Mouse (Mus musculus): ENCODE data around the gene Cox4i2. TPM values are rescaled to one million over a fixed set of nuclear protein-coding genes. Genes with fewer than 3 reads are reported as not detected.

The Cox4i2 gene
- total RNA-seq, 2 experiments from 2014 or later = 1.8 to 2.6 TPM

DNA sequence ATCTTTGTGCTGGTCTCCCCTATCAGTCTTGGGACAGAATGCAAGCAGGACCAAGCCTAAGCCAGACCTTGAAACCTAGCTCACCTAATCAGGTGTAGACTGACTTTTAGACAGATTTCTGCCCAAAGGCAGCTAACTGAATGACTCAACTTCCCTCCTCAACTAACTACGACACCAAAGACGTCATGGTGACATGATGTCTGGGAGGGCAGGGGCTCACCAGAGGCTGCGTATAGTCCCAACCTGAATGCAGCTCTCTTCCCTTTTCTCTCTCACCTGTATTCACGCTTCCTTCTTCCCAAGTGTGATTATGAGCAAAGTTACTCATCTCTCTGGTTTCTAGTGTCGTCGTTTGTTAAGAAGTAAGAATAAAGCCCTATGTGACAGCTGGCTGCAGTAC is 33.6 kb downstream of the Cox4i2 start:
- no peak for DNase-seq (ENCODE audit: low spot score in 2 of 2)
- intact Hi-C loops (cut with DNase I) = no loop called here

DNA sequence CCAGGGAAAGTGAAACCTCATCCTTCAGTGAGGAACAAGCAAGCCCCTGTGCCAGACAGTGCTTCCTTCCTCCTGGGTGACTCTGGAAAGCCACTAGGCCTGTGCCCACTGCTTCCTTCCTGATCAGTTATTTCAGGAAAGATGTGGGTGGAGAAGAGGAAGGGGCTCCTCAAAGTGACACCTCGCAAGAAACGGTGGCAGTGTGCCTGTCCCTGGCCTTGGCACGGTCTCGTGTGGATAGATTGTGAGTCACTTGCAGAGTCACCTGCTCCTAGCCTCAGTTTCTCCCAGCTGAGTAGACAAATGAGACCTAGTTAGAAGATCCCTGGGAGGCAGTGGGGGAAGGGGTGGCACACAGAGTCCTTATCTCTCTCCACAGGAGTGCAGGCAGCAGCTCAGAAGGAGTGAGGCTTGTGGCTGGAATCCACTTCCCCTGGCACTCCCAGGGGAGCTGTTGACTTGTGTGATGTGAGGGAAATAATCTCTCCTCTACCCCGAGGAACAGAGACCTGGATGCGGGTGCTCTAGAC is 35.0 kb downstream of the Cox4i2 start:
- DNase-seq (ENCODE audit: low spot score in 2 of 2) = peak; percentile 55 to 82
- intact Hi-C loops (cut with DNase I) = no loop called here

- intact Hi-C loops (cut with DNase I) = no loop called here
- no peak for DNase-seq (ENCODE audit: low spot score in 2 of 2)
These were observed 35.6 kb downstream of the Cox4i2 start for GRCm38 (mm10) chr2:152789591-152789999.

DNA sequence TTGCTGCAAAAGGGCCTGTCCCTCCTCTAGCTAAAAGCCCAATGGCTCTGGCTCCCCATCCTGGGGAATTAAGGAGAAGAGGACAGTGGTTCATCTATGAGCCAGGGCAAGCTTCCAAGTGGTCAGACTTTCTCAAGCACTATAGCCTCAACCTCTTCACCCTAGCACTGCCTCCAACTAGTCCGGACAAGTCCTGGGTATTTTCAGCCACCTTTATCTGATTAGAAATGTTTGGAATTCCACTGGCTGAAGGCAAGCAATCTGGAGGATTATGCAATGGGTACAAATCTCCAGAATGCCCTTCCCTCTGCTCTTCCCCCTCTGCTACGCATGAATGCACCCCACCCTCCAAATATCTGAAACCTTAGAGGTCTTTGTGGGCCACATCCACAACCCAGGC is 38.5 kb downstream of the Cox4i2 start:
- no peak for DNase-seq (ENCODE audit: low spot score in 2 of 2)
- intact Hi-C loops (cut with DNase I) = no loop called here

GRCm38 (mm10) chr2:152793381-152793780 is 39.4 kb downstream of the Cox4i2 start:
- intact Hi-C loops (cut with DNase I) = no loop called here
- DNase-seq (ENCODE audit: low spot score in 2 of 2) = peak in 1 of 2 experiments; percentile 71

DNA sequence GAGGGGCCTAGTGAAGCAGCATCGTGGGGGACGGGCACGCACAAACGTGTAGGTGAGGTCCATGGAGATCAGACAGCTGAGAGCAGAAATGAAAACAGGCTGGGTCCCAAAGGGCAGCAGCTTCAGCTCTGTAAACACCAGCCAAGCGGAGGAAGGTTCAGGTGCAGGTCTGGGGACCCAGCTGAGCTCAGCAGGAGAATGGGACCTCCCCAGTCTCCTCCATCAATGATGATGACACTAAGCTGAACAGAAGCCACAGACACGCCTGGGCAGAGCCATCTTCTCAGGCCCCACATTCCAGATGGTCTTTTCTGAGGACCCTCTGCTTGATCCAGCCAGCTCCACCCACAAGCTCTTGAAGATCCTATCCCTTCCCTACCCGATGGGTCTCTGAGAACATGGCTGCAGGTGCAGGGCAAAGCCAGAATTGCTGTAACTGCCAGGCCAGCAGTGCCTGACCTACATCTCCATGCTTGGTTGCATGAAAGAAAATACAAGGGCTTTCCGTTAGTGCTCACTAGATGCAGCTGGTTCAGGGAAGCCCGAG is 40.4 kb downstream of the Cox4i2 start:
- intact Hi-C loops (cut with DNase I) = no loop called here
- no peak for DNase-seq (ENCODE audit: low spot score in 2 of 2)

- intact Hi-C loops (cut with DNase I) = no loop called here
- no peak for DNase-seq (ENCODE audit: low spot score in 2 of 2)
These were observed 43.6 kb downstream of the Cox4i2 start for GRCm38 (mm10) chr2:152797589-152797988.

- intact Hi-C loops (cut with DNase I) = no loop called here
- no peak for DNase-seq (ENCODE audit: low spot score in 2 of 2)
These were observed 46.2 kb downstream of the Cox4i2 start for GRCm38 (mm10) chr2:152799954-152800761.

DNA sequence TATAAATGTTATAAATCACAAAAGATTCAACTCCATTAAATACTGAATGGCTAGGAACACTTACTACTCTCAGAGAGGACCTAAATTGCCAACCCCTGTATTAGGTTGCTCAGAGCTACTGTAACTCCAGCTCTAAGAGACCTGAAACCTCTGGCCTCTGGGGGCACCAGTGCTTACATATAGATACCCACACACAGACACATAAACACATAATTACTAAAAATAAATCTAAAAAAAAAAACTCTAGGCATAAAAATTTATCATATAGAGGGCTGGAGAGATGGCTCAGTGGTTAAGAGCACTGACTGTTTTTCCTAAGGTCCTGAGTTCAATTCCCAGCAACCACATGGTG is 46.8 kb downstream of the Cox4i2 start:
- intact Hi-C loops (cut with DNase I) = no loop called here
- no peak for DNase-seq (ENCODE audit: low spot score in 2 of 2)

DNA sequence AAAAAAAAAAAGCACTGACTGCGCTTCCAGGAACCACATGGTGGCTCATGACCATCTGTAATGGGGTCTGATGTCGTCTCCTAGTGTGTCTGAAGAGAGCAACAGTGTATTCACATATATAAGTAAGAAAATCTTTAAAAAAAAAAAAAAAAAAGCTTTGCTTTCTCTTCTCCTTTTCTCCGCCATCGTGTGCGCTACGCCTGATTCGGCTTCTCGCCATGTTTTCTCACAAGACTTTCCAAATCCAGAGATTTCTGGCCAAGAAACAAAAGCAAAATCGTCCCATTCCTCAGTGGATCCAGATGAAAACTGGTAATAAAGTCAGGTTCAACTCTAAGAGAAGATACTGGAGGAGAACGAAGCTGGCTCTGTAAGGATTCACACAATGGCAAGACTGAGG is 48.3 kb downstream of the Cox4i2 start:
- DNase-seq (ENCODE audit: low spot score in 2 of 2) = no peak
- intact Hi-C loops (cut with DNase I) = no loop called here

DNA sequence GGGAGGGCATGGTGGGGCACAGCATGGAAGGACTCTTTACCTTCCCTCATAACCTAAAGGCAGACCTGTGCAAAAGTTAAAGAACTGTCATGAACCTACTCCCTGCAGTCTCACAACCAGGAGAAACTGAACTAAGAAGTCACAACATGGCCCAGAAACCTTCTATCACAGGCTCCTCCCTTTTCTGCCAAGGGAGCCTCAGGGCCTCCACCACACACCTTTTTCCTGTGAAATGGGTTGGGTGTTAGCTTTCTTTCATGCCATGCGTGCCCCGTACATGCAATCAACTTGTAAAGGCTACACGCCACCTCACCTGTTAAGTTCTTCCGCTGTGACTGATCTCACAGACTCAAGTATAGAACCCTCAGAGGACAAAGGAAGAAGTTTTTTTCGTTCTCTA is 49.1 kb downstream of the Cox4i2 start:
- intact Hi-C loops (cut with DNase I) = no loop called here
- no peak for DNase-seq (ENCODE audit: low spot score in 2 of 2)

- intact Hi-C loops (cut with DNase I) = no loop called here
- DNase-seq (ENCODE audit: low spot score in 2 of 2) = peak in 1 of 2 experiments; percentile 41
These were observed 50.6 kb downstream of the Cox4i2 start for GRCm38 (mm10) chr2:152804408-152805110.

- intact Hi-C loops (cut with DNase I) = no loop called here
- DNase-seq (ENCODE audit: low spot score in 2 of 2) = no peak
These were observed 51.1 kb downstream of the Cox4i2 start for GRCm38 (mm10) chr2:152805111-152805490.

DNA sequence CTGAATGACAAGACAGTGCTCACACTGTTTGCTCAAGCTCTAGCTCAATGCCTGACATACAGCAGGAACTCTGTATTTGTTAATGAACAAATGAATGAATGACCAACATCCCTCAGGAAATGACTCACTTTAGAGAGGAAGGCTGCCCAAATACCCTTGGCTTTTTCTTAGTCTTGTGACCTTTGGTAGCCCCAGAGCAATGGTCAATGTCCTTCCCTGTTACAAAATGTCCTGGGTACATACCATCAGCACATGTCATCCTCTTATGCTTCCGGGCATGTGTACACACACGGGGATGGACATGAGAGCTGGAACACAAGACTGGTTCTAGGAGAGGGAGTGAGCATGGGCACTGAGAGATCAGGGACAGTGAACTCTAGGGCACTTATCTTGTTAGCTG is 52.1 kb downstream of the Cox4i2 start:
- intact Hi-C loops (cut with DNase I) = no loop called here
- no peak for DNase-seq (ENCODE audit: low spot score in 2 of 2)

DNA sequence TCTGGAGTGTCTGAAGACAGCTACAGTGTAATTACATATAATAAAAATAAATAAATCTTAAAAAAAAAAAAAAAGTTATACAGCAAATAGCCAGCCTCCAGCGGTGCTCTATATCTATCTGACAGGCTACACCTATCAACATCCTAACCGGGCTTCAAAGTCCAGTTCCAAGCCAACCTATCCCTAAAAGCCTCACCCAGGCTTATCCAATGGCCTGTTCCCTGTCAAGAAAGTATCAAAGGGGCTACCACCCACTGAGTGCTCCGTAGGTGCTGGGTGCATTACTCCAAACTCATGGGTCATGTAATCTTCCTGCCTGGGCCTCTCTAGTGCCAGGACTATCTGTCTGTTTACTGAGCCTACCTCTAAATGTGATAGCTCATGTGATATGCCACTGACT is 54.2 kb downstream of the Cox4i2 start:
- no peak for DNase-seq (ENCODE audit: low spot score in 2 of 2)
- intact Hi-C loops (cut with DNase I) = no loop called here

DNA sequence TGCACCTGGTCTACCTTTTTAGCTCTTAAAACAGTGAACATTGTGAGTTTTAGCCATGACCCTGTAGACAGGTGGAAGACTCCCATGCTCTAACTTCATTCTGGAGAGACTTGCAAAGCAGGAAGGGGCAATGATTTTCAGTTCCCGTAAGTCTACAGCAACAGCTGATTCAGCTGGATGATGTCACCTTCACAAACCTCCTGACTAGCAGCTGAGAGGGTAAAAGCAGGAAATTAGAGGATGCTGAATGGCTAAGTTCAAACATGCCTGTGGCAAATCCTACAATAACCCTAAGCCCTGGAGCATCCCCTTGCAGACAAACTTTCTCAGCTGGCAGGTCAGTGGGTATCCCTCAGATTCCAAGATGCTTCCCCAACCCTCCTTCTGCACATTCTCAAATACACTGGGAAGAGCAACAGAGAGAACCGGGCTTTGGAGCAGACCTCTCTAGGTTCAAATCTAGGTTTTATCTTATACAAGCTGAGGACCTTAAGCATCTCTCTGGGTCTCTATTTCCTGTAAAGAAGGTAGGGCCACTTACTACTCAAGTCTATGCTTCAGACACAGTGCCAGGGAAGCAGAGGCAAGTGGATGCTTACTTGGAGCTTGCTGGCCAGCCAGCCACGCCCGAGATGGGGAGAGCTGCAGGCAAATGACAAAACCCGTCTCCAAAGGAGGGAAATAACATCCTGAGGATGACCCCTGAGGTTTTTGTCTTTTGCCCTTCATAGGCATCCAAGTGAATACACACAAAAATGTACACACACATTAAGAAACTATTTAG is 56.4 kb downstream of the Cox4i2 start:
- intact Hi-C loops (cut with DNase I) = no loop called here
- peak in 1 of 2 experiments; percentile 42 for DNase-seq (ENCODE audit: low spot score in 2 of 2)

- DNase-seq (ENCODE audit: low spot score in 2 of 2) = no peak
- intact Hi-C loops (cut with DNase I) = no loop called here
These were observed 57.6 kb downstream of the Cox4i2 start for GRCm38 (mm10) chr2:152811336-152812165.

DNA sequence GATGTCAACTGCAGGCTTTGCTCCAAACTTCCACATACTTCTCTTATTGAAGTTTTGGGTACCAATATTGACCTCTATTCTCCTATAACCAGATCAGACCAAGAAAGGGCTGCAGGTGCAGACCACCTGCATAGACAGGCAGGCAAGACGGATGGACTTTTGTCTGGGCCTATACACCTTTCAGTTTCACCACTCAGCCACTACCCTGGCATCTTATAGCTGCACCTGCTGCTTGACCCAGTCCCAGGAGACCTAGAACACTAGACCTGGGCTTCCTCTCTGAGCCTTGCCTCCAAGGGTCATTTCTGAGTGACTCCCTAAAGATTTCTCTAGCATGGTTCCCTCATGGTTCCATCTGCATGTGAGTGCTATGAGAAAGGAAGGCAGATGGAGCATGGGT is 59.3 kb downstream of the Cox4i2 start:
- intact Hi-C loops (cut with DNase I) = no loop called here
- no peak for DNase-seq (ENCODE audit: low spot score in 2 of 2)

DNA sequence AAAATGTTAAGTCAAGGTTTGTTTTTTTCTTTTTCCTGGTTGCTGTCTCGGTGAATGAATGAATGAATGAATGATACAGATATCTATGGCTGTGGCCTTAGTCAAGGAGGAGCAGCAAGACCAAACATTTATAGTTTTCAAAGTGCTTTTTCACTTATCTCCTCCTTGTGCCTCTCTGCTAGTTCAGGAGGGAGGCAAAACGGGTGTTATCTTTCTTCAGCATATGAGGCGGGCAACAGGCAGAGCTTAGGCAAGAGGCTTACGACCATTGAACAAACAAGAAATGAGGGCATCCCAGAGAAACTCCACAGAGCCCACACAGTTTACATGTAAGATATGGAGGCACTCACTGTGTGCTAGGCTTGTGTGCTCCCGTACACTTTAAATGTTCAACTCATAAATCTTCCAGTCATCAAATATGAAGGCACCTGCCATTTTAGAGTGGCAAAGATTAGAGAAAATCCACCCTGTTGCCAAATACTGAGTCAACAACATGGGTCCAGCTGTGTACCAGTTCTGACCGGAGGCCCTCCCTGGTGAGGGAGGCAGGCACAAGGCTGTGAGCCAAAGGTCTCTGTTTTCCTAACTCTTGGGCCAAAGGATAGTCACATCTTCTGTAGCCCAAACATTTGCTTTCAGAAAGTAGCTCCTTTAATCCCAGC is 60.4 kb downstream of the Cox4i2 start:
- intact Hi-C loops (cut with DNase I) = no loop called here
- DNase-seq (ENCODE audit: low spot score in 2 of 2) = no peak
